Mouse (Mus musculus): ENCODE measurements at regions not wholly inside any gene's neighbourhood (a gene's known extent, or its start where the extent isn't known, plus 50 kb on each side); places are given as distances from the start of the nearest gene placed in this dataset.

DNA sequence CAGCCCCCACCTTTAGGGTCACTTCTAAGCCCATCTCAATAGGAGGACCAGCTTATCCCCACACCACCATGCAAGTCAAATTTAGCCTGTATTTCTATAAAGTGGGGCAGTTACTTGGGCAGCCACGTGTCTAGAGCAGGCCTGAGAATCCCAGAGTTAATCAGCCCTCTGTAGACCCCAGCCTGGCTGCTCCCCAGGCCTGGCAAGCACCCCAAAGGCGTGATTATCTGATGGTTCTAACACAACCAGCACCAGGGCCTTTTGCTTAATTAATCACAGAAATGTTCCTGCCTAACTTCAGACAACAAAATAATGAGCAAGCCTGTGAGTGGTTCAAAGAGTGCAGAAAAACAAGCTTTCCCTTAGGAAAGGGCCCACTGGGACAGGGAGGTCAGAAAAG, 243.0 kb downstream of the Insc start:
- Histone ChIP-seq H3K9me3 (replicated peaks; ENCODE audit: control insufficient read depth, insufficient read depth, low read length, poor library complexity, severe bottlenecking) (no peaks in the 10 kb centered on the region), H3K4me1 (ENCODE audit: control insufficient read depth, insufficient read depth, low read length) (no peaks in the 10 kb centered on the region), H3K9ac (ENCODE audit: low read depth, poor library complexity, severe bottlenecking) (no peak overlapping the region), H3K27me3 (ENCODE audit: control insufficient read depth, insufficient read depth, low read length, poor library complexity, severe bottlenecking) (no peaks in the 10 kb centered on the region), H3K27ac (ENCODE audit: insufficient read depth, low read length) (no peak overlapping the region), H3K36me3 (ENCODE audit: control insufficient read depth, insufficient read depth, low read length, poor library complexity, severe bottlenecking) (no peaks in the 10 kb centered on the region), H3K4me3 (ENCODE audit: low read depth, low read length) (no peak overlapping the region)
- no peak for TF ChIP-seq POLR2A (IDR thresholded peaks at IDR 0.05; ENCODE audit: insufficient read depth, low read length)
- TF ChIP-seq EP300 (IDR thresholded peaks at IDR 0.05; ENCODE audit: insufficient read depth, low read depth, low read length): no peak
- TF ChIP-seq CTCF (IDR thresholded peaks at IDR 0.05; ENCODE audit: low read depth, low read length): no peak

DNA sequence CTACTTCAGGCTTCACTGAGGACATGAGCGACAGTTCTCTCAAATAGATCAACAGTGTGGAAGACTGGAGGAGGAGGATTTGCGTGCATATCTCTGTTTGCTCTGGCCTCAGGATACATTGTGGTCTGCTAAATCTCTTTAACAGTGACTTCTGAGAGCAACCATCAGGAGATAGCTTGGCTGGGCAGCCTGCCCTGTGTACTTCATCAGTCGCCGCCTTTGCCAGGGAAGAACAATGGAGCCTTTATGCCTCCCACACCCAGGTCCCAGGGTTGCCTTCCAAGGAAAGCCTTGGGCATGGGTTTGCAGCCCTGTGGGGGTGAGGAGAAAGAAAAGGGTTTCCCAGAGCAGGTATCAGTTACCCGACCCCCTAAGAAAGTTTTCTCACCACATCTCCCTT, 247.8 kb downstream of the Insc start:
- Histone ChIP-seq H3K4me3 (ENCODE audit: low read depth, low read length) (no peak overlapping the region), H3K9ac (ENCODE audit: low read depth, poor library complexity, severe bottlenecking) (no peak overlapping the region), H3K27me3 (ENCODE audit: control insufficient read depth, insufficient read depth, low read length, poor library complexity, severe bottlenecking) (no peaks in the 10 kb centered on the region), H3K4me1 (ENCODE audit: control insufficient read depth, insufficient read depth, low read length) (no peaks in the 10 kb centered on the region), H3K27ac (ENCODE audit: insufficient read depth, low read length) (no peak overlapping the region), H3K9me3 (replicated peaks; ENCODE audit: control insufficient read depth, insufficient read depth, low read length, poor library complexity, severe bottlenecking) (no peaks in the 10 kb centered on the region), H3K36me3 (ENCODE audit: control insufficient read depth, insufficient read depth, low read length, poor library complexity, severe bottlenecking) (no peaks in the 10 kb centered on the region)
- TF ChIP-seq CTCF (IDR thresholded peaks at IDR 0.05; ENCODE audit: low read depth, low read length): no peak

- no peaks in the 10 kb centered on the region for H3K4me1 ChIP-seq (ENCODE audit: control insufficient read depth, insufficient read depth, low read length)
- H3K9me3 ChIP-seq (replicated peaks; ENCODE audit: control insufficient read depth, insufficient read depth, low read length, poor library complexity, severe bottlenecking): no peaks in the 10 kb centered on the region
- H3K27me3 ChIP-seq (ENCODE audit: control insufficient read depth, insufficient read depth, low read length, poor library complexity, severe bottlenecking): no peaks in the 10 kb centered on the region
- no peaks in the 10 kb centered on the region for H3K36me3 ChIP-seq (ENCODE audit: control insufficient read depth, insufficient read depth, low read length, poor library complexity, severe bottlenecking)
- TF ChIP-seq CTCF (IDR thresholded peaks at IDR 0.05; ENCODE audit: low read depth, low read length): no peak
- TF ChIP-seq POLR2A (IDR thresholded peaks at IDR 0.05; ENCODE audit: insufficient read depth, low read length): no peak
- TF ChIP-seq EP300 (IDR thresholded peaks at IDR 0.05; ENCODE audit: insufficient read depth, low read depth, low read length): no peak
- no peak overlapping the region for H3K4me3 ChIP-seq (ENCODE audit: low read depth, low read length)
- H3K27ac ChIP-seq (ENCODE audit: insufficient read depth, low read length): no peak overlapping the region
- H3K9ac ChIP-seq (ENCODE audit: low read depth, poor library complexity, severe bottlenecking): no peak overlapping the region
Observed at GRCm38 (mm10) chr7:114992440-114992839, 248.9 kb downstream of the Insc start.

DNA sequence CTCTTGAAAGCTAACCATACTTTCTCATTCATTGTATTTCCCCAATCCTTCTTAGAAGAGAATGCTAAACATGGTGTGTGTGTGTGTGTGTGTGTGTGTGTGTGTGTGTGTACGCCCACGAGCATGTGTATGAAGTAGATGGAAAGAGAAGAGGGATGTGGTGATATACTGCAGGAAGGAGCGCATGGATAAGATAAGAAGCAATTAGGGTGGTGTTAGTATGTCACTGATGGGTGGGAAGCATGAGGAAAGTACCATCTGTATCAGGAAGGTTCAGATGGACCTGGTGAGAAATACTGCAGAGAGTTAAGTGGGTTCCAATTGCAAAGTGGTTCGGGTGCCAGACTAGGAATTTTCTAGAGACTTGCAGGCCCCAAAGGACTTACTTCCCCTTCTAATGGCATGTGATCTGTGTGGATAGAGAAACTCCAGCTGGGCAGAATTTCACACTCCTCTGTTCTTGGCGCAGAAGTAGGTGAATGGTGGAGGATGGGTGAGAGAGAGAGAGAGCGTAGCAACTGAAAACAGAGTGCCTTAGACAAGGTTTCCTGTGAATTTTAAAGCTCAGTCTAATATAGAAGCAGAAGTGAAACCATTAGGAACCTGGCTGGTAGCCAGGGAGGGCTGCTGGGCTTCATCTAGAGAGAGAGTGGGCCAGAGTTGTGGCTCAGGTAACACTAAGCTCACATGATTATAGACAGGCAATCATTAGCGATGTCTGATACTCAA, 257.5 kb downstream of the Insc start:
- TF ChIP-seq POLR2A (IDR thresholded peaks at IDR 0.05; ENCODE audit: insufficient read depth, low read length): no peak
- TF ChIP-seq CTCF (IDR thresholded peaks at IDR 0.05; ENCODE audit: low read depth, low read length): no peak
- no peak for TF ChIP-seq EP300 (IDR thresholded peaks at IDR 0.05; ENCODE audit: insufficient read depth, low read depth, low read length)
- no peak overlapping the region for H3K27ac ChIP-seq (ENCODE audit: insufficient read depth, low read length)
- H3K27me3 ChIP-seq (ENCODE audit: control insufficient read depth, insufficient read depth, low read length, poor library complexity, severe bottlenecking): no peaks in the 10 kb centered on the region
- H3K9me3 ChIP-seq (replicated peaks; ENCODE audit: control insufficient read depth, insufficient read depth, low read length, poor library complexity, severe bottlenecking): no peaks in the 10 kb centered on the region
- no peaks in the 10 kb centered on the region for H3K36me3 ChIP-seq (ENCODE audit: control insufficient read depth, insufficient read depth, low read length, poor library complexity, severe bottlenecking)
- no peaks in the 10 kb centered on the region for H3K4me1 ChIP-seq (ENCODE audit: control insufficient read depth, insufficient read depth, low read length)
- H3K9ac ChIP-seq (ENCODE audit: low read depth, poor library complexity, severe bottlenecking): no peak overlapping the region
- no peak overlapping the region for H3K4me3 ChIP-seq (ENCODE audit: low read depth, low read length)

GRCm38 (mm10) chr7:115014253-115014998, 270.9 kb downstream of the Insc start:
- Histone ChIP-seq H3K9ac (ENCODE audit: low read depth, poor library complexity, severe bottlenecking) (no peak overlapping the region), H3K4me3 (ENCODE audit: low read depth, low read length) (no peak overlapping the region), H3K4me1 (ENCODE audit: control insufficient read depth, insufficient read depth, low read length) (no peaks in the 10 kb centered on the region), H3K9me3 (replicated peaks; ENCODE audit: control insufficient read depth, insufficient read depth, low read length, poor library complexity, severe bottlenecking) (no peaks in the 10 kb centered on the region), H3K36me3 (ENCODE audit: control insufficient read depth, insufficient read depth, low read length, poor library complexity, severe bottlenecking) (no peaks in the 10 kb centered on the region), H3K27me3 (ENCODE audit: control insufficient read depth, insufficient read depth, low read length, poor library complexity, severe bottlenecking) (no peaks in the 10 kb centered on the region; the same call in 1 of the 2 replicates), H3K27ac (ENCODE audit: insufficient read depth, low read length) (no peak overlapping the region)
- TF ChIP-seq POLR2A (IDR thresholded peaks at IDR 0.05; ENCODE audit: insufficient read depth, low read length) (no peak), EP300 (IDR thresholded peaks at IDR 0.05; ENCODE audit: insufficient read depth, low read depth, low read length) (no peak), CTCF (IDR thresholded peaks at IDR 0.05; ENCODE audit: low read depth, low read length) (no peak)

GRCm38 (mm10) chr7:115019369-115019958, 276.0 kb downstream of the Insc start:
- Histone ChIP-seq H3K4me1 (ENCODE audit: control insufficient read depth, insufficient read depth, low read length) (no peaks in the 10 kb centered on the region), H3K27ac (ENCODE audit: insufficient read depth, low read length) (no peak overlapping the region), H3K27me3 (ENCODE audit: control insufficient read depth, insufficient read depth, low read length, poor library complexity, severe bottlenecking) (no peaks in the 10 kb centered on the region; the same call in 1 of the 2 replicates), H3K9ac (ENCODE audit: low read depth, poor library complexity, severe bottlenecking) (no peak overlapping the region), H3K4me3 (ENCODE audit: low read depth, low read length) (no peak overlapping the region), H3K9me3 (replicated peaks; ENCODE audit: control insufficient read depth, insufficient read depth, low read length, poor library complexity, severe bottlenecking) (no peaks in the 10 kb centered on the region), H3K36me3 (ENCODE audit: control insufficient read depth, insufficient read depth, low read length, poor library complexity, severe bottlenecking) (no peaks in the 10 kb centered on the region)
- TF ChIP-seq EP300 (IDR thresholded peaks at IDR 0.05; ENCODE audit: insufficient read depth, low read depth, low read length) (no peak), POLR2A (IDR thresholded peaks at IDR 0.05; ENCODE audit: insufficient read depth, low read length) (no peak)

All from ES-Bruce4 (cell line).